Mouse (Mus musculus) spleen, adult 2 months (tissue): ENCODE results near the gene Josd1.

Experiments used
- CTCF ChIP-seq: fragments of 200-500 bp; IDR thresholded peaks from 2 replicates; pipeline ENCODE4 v1.5.1; 2011; ENCODE audit warnings: mild to moderate bottlenecking, inconsistent platforms; ENCODE audit not compliant: insufficient read depth, insufficient read length, insufficient replicate concordance; ENCODE audit errors: extremely low read depth
- POLR2A ChIP-seq: fragments of 200-500 bp; IDR thresholded peaks from 2 replicates; pipeline ENCODE4 v1.6.1; 2011; ENCODE audit warnings: low read depth, low read length, inconsistent platforms

DNA sequence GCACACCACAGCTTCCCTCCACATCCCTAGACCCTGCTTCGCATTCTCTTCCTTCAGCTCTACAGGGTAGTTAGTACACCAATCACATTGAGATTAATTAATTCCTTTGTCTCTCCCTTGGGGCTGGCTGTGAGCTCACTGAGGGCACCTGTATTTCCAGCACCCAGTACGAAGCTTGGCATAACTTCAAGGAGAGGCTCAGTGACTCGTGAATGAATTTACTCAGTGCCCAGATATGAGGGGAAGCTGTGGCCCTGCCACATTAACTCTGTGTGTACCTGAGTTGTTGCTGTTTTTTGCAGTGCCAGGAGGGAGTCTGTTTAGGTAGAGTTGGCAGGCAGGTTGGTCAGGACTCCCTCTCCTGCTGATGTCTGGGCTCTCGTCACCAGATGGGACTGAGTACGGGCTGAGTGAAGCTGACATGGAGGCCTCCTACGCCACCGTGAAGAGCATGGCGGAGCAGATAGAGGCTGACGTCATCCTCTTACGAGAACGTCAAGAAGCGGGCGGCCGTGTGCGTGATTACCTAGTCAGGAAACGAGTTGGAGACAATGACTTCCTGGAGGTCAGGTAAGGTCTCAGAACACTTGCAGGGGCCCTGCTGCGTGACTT, 19.0 kb upstream of the Josd1 start:
- TF ChIP-seq POLR2A (no peak), CTCF (no peak)
